Mouse (Mus musculus): ENCODE measurements around the gene Dcaf15. TPM values are rescaled to one million over a fixed set of nuclear protein-coding genes. Genes with fewer than 3 reads are reported as not detected.

Dcaf15 gene
- polyA plus RNA-seq (2015; fragmentation: Nextera tagmentation; extraction: Ambion mirVana), result 11.0 and 11.3 TPM in 2 replicates

DNA sequence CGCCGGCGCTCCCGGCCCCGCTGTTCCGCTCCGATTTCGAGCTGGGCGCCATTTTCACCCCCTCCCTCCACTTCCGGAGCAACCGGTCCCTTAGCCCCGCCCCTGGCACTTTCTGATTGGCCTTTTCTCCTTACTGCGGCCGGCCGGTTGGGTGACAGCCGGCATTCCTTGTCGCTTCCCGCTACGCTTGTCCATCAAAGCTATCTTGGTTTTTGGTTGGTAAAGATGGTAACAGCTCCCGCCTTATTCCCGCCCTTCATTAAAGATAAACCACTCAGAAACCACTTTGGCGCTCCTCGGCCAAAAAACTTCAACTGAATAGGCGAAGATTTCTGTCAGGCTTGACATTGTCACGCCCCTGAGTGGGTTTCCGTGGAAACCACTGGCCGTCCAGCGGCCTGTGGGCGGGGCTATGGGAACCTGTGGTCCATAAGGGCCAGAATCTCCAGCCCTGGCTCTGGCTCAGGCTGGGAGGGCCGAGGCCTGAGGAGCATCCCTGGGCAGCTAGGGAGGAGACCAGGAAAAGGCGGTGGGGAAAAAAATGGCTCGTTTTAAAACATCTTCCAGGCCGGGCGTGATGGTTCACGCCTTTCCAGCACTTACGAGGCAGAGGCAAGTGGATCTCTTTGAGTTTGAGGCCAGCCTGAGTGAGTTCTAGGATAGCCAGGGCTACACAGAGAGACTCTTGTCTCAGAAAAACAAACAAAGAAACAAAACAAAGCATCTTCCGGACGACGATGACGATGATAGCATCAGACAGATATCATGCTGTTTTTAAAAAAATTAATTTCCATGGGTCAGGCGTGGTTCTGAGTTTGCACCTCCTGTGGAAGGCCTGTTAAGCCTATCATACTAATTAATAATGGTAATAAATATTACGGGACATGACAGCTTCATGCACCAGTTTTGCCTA, at the start of gene Dcaf15:
Dcaf15 (minus strand) TSS at position 72 of the 913 bp plus-strand sequence.
- H3K27ac ChIP-seq (ENCODE audit: low read length), result peak within 1 kb of the TSS; percentile 91
- H3K27me3 ChIP-seq (ENCODE audit: insufficient read depth, low read length), result no peaks in the 10 kb centered on the region
- peak within 1 kb of the TSS; percentile 88 for H3K9ac ChIP-seq (replicated peaks; ENCODE audit: low read length)
- peak; percentile 97 for ATAC-seq (ENCODE audit: low FRiP score, low TSS enrichment)
- 7% methylated on average over 42 of the region's 42 CpGs for WGBS
- H3K4me2 ChIP-seq (replicated peaks; ENCODE audit: low read depth, low read length), result peak within 1 kb of the TSS; percentile 55
- no peaks in the 10 kb centered on the region for H3K9me3 ChIP-seq (ENCODE audit: low read length)
- peaks cover 18% of the 10 kb centered on the region for H3K4me1 ChIP-seq (ENCODE audit: insufficient read depth, low read length)
- peak within 1 kb of the TSS; percentile 65 for H3K4me3 ChIP-seq (ENCODE audit: low read length)
- peaks cover 10% of the 10 kb centered on the region; the same call in 1 of the 2 replicates for H3K36me3 ChIP-seq (ENCODE audit: insufficient read depth, low read length)

DNA sequence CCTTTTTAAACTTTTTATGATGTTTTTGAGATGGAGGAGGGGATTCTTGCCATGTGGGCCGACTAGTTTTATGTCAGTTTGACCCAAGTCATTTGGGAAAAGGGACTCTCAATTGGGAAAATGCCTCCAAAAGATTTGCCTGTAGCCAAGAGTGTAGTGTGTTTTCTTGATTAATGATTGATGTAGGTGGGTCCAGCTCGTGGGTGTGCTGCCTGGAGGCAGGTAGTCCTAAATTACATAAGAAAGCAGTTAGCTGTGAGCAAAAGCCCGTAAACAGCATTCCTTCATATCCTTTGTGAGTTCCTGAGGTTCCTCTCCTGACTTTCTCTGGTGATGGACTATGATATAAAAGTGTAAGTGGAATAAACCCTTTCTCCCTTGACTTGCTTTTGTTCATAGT, 44.6 kb upstream of the Dcaf15 start:
- Histone ChIP-seq H3K27ac (ENCODE audit: low read length) (peak overlapping the region; percentile 48; the same call in 1 of the 2 replicates), H3K4me3 (ENCODE audit: low read length) (no peak overlapping the region), H3K4me1 (ENCODE audit: insufficient read depth, low read length) (peaks cover 19% of the 10 kb centered on the region), H3K9me3 (ENCODE audit: low read length) (no peaks in the 10 kb centered on the region), H3K9ac (replicated peaks; ENCODE audit: low read length) (no peak overlapping the region), H3K4me2 (replicated peaks; ENCODE audit: low read depth, low read length) (no peak overlapping the region), H3K36me3 (ENCODE audit: insufficient read depth, low read length) (0 out of 2 replicates have a peak, but pooled peaks cover 4% of the 10 kb centered on the region), H3K27me3 (ENCODE audit: insufficient read depth, low read length) (no peaks in the 10 kb centered on the region)
- ATAC-seq (ENCODE audit: low FRiP score, low TSS enrichment), result no peak
- 34% methylated on average over 3 of the region's 3 CpGs for WGBS

DNA sequence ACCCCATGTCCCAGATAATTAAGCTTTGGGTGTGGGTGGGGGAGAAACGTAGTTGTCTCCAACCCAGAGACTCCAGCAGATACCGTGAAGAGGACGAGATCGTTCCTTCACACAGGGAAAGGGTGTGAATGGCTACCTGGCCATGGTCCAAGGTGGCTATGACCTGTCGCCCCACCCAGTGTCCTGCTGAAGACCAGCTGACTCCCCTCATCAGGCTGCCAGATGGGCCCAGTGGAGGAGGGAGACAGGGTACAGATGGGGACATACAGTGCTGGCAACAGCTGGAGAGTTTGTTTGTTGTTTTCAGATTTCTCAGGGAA, 43.9 kb upstream of the Dcaf15 start:
- Histone ChIP-seq H3K4me2 (replicated peaks; ENCODE audit: low read depth, low read length) (peak overlapping the region; percentile 78), H3K9ac (replicated peaks; ENCODE audit: low read length) (peak overlapping the region; percentile 89; the same call in 1 of the 2 replicates), H3K27ac (ENCODE audit: low read length) (0 out of 2 replicates have a peak overlapping the region, but pooled peaks have one; percentile 35), H3K4me3 (ENCODE audit: low read length) (peak overlapping the region; percentile 74; the same call in 1 of the 2 replicates), H3K27me3 (ENCODE audit: insufficient read depth, low read length) (no peaks in the 10 kb centered on the region), H3K4me1 (ENCODE audit: insufficient read depth, low read length) (peaks cover 19% of the 10 kb centered on the region), H3K36me3 (ENCODE audit: insufficient read depth, low read length) (peaks cover 11% of the 10 kb centered on the region), H3K9me3 (ENCODE audit: low read length) (no peaks in the 10 kb centered on the region)
- WGBS, result 85% methylated on average over 5 of the region's 5 CpGs
- ATAC-seq (ENCODE audit: low FRiP score, low TSS enrichment), result no peak

DNA sequence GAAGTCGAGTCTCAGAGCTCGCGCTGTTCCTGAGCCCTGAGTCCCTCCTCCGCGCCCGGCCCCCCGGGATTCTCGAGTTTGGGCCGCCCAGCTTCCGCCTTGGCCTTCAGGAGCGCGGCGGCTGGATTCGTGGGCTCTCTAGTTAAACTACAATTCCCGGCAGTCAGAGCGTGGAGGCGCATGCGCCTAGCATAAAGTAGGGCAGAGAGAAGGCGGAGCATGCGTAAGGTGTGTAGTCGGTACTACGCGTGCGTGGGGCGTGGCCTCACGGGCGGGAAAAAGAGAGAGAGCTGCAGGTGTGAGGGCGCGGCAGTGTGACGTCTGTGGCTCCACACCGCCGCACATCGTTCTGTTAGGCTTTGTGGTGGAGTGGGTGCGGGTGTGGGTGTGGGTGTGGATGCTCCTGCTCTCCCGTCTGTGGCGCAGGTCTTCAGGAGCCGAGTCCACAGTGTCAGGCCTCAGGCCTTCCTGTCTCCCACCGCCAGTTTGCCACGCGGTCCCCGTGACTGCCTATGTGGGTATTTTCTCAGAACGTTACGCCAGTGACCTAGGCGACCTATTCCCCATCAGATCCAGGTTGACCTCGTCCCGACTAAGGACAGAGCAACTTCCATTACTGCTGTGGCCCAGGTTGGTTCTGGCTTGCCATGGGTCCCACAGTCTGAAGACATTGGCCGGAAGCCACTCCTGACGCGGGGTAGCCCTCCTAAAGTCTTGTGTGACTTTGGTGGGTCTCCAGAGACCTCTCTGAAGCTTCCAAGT, 43.4 kb upstream of the Dcaf15 start, which contains the start of the genes Cc2d1a and 4930432K21Rik:
Cc2d1a (minus strand) TSS at position 168 of the 762 bp plus-strand sequence.
4930432K21Rik (plus strand) TSS at position 257 of the 762 bp plus-strand sequence.
- peak; percentile 95 for ATAC-seq (ENCODE audit: low FRiP score, low TSS enrichment)
- H3K27ac ChIP-seq (ENCODE audit: low read length), result peak within 1 kb of the TSS; percentile 48; the same call in 1 of the 2 replicates
- H3K4me2 ChIP-seq (replicated peaks; ENCODE audit: low read depth, low read length), result peak within 1 kb of the TSS; percentile 78
- H3K9ac ChIP-seq (replicated peaks; ENCODE audit: low read length), result peak within 1 kb of the TSS; percentile 89
- H3K36me3 ChIP-seq (ENCODE audit: insufficient read depth, low read length), result peaks cover 16% of the 10 kb centered on the region
- 16% methylated on average over 49 of the region's 49 CpGs for WGBS
- H3K4me1 ChIP-seq (ENCODE audit: insufficient read depth, low read length), result peaks cover 19% of the 10 kb centered on the region
- no peaks in the 10 kb centered on the region for H3K9me3 ChIP-seq (ENCODE audit: low read length)
- peak within 1 kb of the TSS; percentile 74 for H3K4me3 ChIP-seq (ENCODE audit: low read length)
- no peaks in the 10 kb centered on the region for H3K27me3 ChIP-seq (ENCODE audit: insufficient read depth, low read length)

DNA sequence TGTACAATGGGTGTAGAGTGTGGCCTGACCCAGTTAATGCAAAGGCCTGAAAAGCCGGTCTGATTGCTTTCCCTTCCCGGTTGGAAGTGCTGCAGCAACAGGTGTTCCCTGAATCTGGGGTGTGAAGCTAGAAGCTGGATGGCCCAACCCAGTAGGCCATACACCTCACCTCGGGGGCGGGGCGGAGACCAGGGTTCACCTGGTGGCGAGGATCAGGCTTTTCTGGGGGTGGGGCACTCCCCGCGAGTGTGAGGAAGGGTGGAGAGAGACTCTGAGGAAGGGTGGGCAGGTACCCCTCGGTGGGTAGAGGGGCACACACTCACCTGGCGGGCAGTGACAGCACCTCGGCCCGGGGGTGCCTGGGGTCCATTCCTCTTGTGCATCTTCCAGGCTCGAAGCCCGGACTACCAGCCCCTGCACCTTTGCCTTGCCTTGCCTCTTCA, 42.8 kb upstream of the Dcaf15 start:
- Histone ChIP-seq H3K36me3 (ENCODE audit: insufficient read depth, low read length) (peaks cover 22% of the 10 kb centered on the region), H3K27ac (ENCODE audit: low read length) (peak overlapping the region; percentile 39; the same call in 1 of the 2 replicates), H3K4me1 (ENCODE audit: insufficient read depth, low read length) (peaks cover 19% of the 10 kb centered on the region), H3K27me3 (ENCODE audit: insufficient read depth, low read length) (no peaks in the 10 kb centered on the region), H3K9ac (replicated peaks; ENCODE audit: low read length) (peak overlapping the region; percentile 89), H3K4me2 (replicated peaks; ENCODE audit: low read depth, low read length) (peak overlapping the region; percentile 78), H3K4me3 (ENCODE audit: low read length) (peak overlapping the region; percentile 74), H3K9me3 (ENCODE audit: low read length) (no peaks in the 10 kb centered on the region)
- 7% methylated on average over 14 of the region's 14 CpGs for WGBS
- no peak for ATAC-seq (ENCODE audit: low FRiP score, low TSS enrichment)

DNA sequence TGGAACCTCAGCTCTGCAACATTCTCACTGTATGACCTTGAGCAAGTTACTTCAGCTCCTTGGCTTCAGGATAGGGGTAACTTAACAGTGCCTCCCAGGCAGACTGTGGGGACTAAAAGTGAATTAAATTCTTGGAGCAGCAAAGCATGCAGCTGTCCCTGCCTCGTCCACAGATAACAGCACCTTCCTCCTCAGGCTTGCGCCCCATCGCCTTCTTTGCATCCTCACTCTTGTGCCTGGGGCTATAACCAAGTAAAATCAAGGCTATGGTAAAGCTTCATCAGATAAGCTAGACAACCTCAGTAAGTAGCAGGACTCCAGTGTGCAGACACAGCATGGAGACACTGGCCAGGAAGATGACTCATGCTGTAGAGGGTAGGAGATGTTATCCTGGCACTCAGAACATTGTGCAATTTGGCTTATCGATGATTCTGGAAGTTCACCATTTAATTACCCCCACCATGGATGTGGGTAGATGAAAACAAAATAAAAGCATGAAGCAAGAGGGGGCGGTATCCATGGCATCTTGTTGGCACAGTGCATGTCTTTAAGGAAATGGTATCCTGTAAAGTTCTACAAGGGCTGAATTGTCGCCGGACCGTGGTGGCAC, 40.2 kb upstream of the Dcaf15 start:
- WGBS, result 85% methylated on average over 8 of the region's 8 CpGs
- Histone ChIP-seq H3K27ac (ENCODE audit: low read length) (no peak overlapping the region), H3K9ac (replicated peaks; ENCODE audit: low read length) (no peak overlapping the region), H3K4me1 (ENCODE audit: insufficient read depth, low read length) (peaks cover 19% of the 10 kb centered on the region), H3K36me3 (ENCODE audit: insufficient read depth, low read length) (peaks cover 44% of the 10 kb centered on the region), H3K4me3 (ENCODE audit: low read length) (no peak overlapping the region), H3K4me2 (replicated peaks; ENCODE audit: low read depth, low read length) (no peak overlapping the region), H3K27me3 (ENCODE audit: insufficient read depth, low read length) (no peaks in the 10 kb centered on the region), H3K9me3 (ENCODE audit: low read length) (no peaks in the 10 kb centered on the region)
- ATAC-seq (ENCODE audit: low FRiP score, low TSS enrichment), result no peak

DNA sequence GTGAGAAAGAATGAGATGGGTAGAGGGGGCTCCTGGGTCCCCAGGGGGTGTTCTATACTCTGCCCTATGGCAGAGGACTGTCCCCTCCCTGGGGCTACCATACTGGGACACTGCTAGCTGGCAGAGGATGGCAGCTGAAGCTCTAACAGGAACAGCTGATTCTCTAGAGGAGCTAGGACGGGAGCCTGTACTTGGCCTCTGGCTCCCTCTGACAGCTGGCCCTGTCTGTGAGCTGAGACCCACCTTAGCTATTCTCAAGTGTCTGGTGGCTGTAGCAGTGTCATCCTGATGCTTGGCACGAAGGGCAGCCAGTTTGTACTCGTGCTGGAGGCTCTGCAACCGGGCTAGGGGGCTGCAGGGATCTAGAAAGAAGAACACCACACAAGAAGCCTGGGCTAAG, 36.3 kb upstream of the Dcaf15 start:
- Histone ChIP-seq H3K9me3 (ENCODE audit: low read length) (no peaks in the 10 kb centered on the region), H3K4me2 (replicated peaks; ENCODE audit: low read depth, low read length) (no peak overlapping the region), H3K36me3 (ENCODE audit: insufficient read depth, low read length) (peaks cover 79% of the 10 kb centered on the region), H3K4me1 (ENCODE audit: insufficient read depth, low read length) (no peaks in the 10 kb centered on the region), H3K27me3 (ENCODE audit: insufficient read depth, low read length) (no peaks in the 10 kb centered on the region), H3K27ac (ENCODE audit: low read length) (no peak overlapping the region), H3K9ac (replicated peaks; ENCODE audit: low read length) (no peak overlapping the region), H3K4me3 (ENCODE audit: low read length) (no peak overlapping the region)
- ATAC-seq (ENCODE audit: low FRiP score, low TSS enrichment), result no peak
- WGBS, result 85% methylated on average over 4 of the region's 4 CpGs

DNA sequence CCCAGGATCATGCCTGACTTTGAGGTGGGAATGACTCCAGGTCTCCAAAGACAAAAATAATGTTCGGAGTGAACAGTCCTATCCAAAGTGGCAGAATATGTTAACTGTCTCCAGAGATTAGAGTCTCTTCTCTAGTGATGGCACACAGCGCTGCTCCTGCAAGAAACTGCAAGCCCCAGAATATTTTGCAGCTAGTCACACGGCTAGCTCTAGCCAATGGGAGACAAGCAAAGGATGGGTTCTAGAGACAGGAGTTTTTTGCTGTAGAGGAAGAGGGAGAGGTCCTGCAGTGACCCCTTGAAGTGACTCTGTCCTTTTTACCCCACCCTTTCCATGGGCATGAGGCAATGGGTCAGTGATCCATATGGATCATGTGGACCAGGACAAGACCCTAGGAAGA, 33.3 kb upstream of the Dcaf15 start:
- Histone ChIP-seq H3K36me3 (ENCODE audit: insufficient read depth, low read length) (peaks cover 89% of the 10 kb centered on the region), H3K9ac (replicated peaks; ENCODE audit: low read length) (no peak overlapping the region), H3K27me3 (ENCODE audit: insufficient read depth, low read length) (no peaks in the 10 kb centered on the region), H3K4me1 (ENCODE audit: insufficient read depth, low read length) (no peaks in the 10 kb centered on the region), H3K27ac (ENCODE audit: low read length) (no peak overlapping the region), H3K4me2 (replicated peaks; ENCODE audit: low read depth, low read length) (no peak overlapping the region), H3K9me3 (ENCODE audit: low read length) (no peaks in the 10 kb centered on the region), H3K4me3 (ENCODE audit: low read length) (no peak overlapping the region)
- ATAC-seq (ENCODE audit: low FRiP score, low TSS enrichment), result no peak
- 90% methylated on average over 3 of the region's 3 CpGs for WGBS

DNA sequence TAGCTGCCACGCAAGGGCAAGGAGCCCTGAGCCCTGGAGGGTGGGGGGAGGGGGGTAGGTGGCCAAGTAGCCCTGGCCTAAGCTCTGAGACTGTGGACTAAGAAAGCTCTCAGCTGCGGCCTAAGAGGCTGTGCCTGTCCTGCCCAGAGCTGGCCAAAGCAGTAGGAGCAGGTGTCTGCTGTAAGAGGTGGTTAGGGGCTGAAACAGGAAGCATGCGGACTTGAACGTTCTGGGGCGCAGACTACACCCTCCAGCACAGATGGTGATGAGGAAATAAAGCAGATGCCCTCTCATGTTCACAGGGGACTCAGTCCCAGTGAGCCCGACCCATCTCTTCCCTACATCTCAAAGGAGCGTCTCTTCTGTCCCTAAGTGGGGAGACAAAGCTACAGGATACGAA, 27.7 kb upstream of the Dcaf15 start:
- ATAC-seq (ENCODE audit: low FRiP score, low TSS enrichment), result no peak
- peaks cover 50% of the 10 kb centered on the region for H3K36me3 ChIP-seq (ENCODE audit: insufficient read depth, low read length)

More for the DNA sequence above, 27.7 kb upstream of the Dcaf15 start:
- no peak overlapping the region for H3K27ac ChIP-seq (ENCODE audit: low read length)
- peaks cover 5% of the 10 kb centered on the region; the same call in 1 of the 2 replicates for H3K4me1 ChIP-seq (ENCODE audit: insufficient read depth, low read length)
- H3K27me3 ChIP-seq (ENCODE audit: insufficient read depth, low read length), result no peaks in the 10 kb centered on the region
- WGBS, result 91% methylated on average over 8 of the region's 8 CpGs
- no peak overlapping the region for H3K4me2 ChIP-seq (replicated peaks; ENCODE audit: low read depth, low read length)
- no peaks in the 10 kb centered on the region for H3K9me3 ChIP-seq (ENCODE audit: low read length)
- no peak overlapping the region for H3K4me3 ChIP-seq (ENCODE audit: low read length)
- H3K9ac ChIP-seq (replicated peaks; ENCODE audit: low read length), result no peak overlapping the region
